Mouse (Mus musculus): ENCODE data around the gene Pdf. TPM values are rescaled to one million over a fixed set of nuclear protein-coding genes. Genes with fewer than 3 reads are reported as not detected.
"Not testable (repeated sequence)": the region's sequence is repeated elsewhere in the genome, so short reads cannot be mapped to it uniquely, and the experiment has no call there.

The Pdf gene
- total and polyA plus RNA-seq, 3 experiments: 56.0 to 64.8 (median 60.6) TPM

DNA sequence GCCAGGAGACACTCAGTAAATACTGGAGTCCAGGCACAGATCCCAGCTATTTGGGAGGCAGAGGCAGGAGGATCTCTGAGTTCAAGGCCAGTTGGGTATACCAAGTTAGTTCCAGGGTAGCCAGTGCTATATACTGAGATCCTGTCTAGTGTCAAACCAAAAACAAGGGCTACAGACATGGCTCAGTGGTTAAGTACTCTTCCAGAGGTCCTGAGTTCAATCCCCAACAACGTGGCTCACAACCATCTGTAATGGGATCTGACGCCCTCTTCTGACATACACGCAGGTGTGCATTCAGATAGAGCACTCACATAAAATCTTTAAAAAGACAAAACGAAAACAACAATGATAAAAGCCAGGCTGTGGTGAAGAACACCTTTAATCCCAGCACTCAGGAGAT, 1.1 kb upstream of the Pdf start:
- TF ChIP-seq POLR2A (IDR thresholded peaks at IDR 0.05; ENCODE audit: insufficient read depth, low read depth, low read length) (no peak), EP300 (IDR thresholded peaks at IDR 0.05; ENCODE audit: insufficient read depth, low read depth, low read length) (no peak), CTCF (IDR thresholded peaks at IDR 0.05) (no peak)
- peaks cover 13% of the 10 kb centered on the region for H3K36me3 ChIP-seq (ENCODE audit: control insufficient read depth, insufficient read depth, low read length)
- H3K4me1 ChIP-seq (ENCODE audit: control insufficient read depth, insufficient read depth, low read length): peaks cover 5% of the 10 kb centered on the region
- DNase-seq: no peak
- H3K79me2 ChIP-seq (replicated peaks; ENCODE audit: control insufficient read depth, insufficient read depth, low read length): no peaks in the 10 kb centered on the region
- intact Hi-C loops (cut with DNase I): no loop called here
- H3K9ac ChIP-seq (ENCODE audit: low read depth, low read length): no peak overlapping the region
- WGBS: 92% methylated on average over 4 of the region's 4 CpGs
- no peaks in the 10 kb centered on the region for H3K27me3 ChIP-seq (ENCODE audit: control insufficient read depth, insufficient read depth, low read length)
- no peak overlapping the region for H3K4me3 ChIP-seq
- H3K27ac ChIP-seq: no peak overlapping the region

- Histone ChIP-seq H3K27me3 (ENCODE audit: control insufficient read depth, insufficient read depth, low read length) (no peaks in the 10 kb centered on the region), H3K79me2 (replicated peaks; ENCODE audit: control insufficient read depth, insufficient read depth, low read length) (no peaks in the 10 kb centered on the region), H3K4me3 (no peak overlapping the region), H3K9ac (ENCODE audit: low read depth, low read length) (no peak overlapping the region), H3K27ac (no peak overlapping the region; the same call in 1 of the 2 replicates), H3K36me3 (ENCODE audit: control insufficient read depth, insufficient read depth, low read length) (peaks cover 13% of the 10 kb centered on the region), H3K4me1 (ENCODE audit: control insufficient read depth, insufficient read depth, low read length) (peaks cover 5% of the 10 kb centered on the region)
- no peak for TF ChIP-seq EP300 (IDR thresholded peaks at IDR 0.05; ENCODE audit: insufficient read depth, low read depth, low read length)
- no peak for TF ChIP-seq POLR2A (IDR thresholded peaks at IDR 0.05; ENCODE audit: insufficient read depth, low read depth, low read length)
- intact Hi-C loops (cut with DNase I): no loop called here
- DNase-seq: peak in 1 of 2 experiments; percentile 25
- WGBS: 30% methylated on average over 5 of the region's 5 CpGs
Measured at GRCm38 (mm10) chr8:107046976-107047375, 1.4 kb downstream of the Pdf start.

- Histone ChIP-seq H3K27ac (no peak overlapping the region), H3K9ac (ENCODE audit: low read depth, low read length) (no peak overlapping the region), H3K27me3 (ENCODE audit: control insufficient read depth, insufficient read depth, low read length) (no peaks in the 10 kb centered on the region), H3K79me2 (replicated peaks; ENCODE audit: control insufficient read depth, insufficient read depth, low read length) (no peaks in the 10 kb centered on the region; the same call in 1 of the 2 replicates), H3K4me3 (no peak overlapping the region), H3K36me3 (ENCODE audit: control insufficient read depth, insufficient read depth, low read length) (peaks cover 13% of the 10 kb centered on the region), H3K4me1 (ENCODE audit: control insufficient read depth, insufficient read depth, low read length) (peaks cover 5% of the 10 kb centered on the region)
- no peak for DNase-seq
- intact Hi-C loops (cut with DNase I): no loop called here
- WGBS: 83% methylated on average over 6 of the region's 6 CpGs
- TF ChIP-seq POLR2A (IDR thresholded peaks at IDR 0.05; ENCODE audit: insufficient read depth, low read depth, low read length) (no peak), CTCF (IDR thresholded peaks at IDR 0.05) (no peak), EP300 (IDR thresholded peaks at IDR 0.05; ENCODE audit: insufficient read depth, low read depth, low read length) (no peak)
Measured at GRCm38 (mm10) chr8:107045478-107045877, 2.9 kb downstream of the Pdf start.

- WGBS: 70% methylated on average over 7 of the region's 7 CpGs
- H3K4me3 ChIP-seq: no peak overlapping the region
- DNase-seq: no peak
- peaks cover 5% of the 10 kb centered on the region for H3K4me1 ChIP-seq (ENCODE audit: control insufficient read depth, insufficient read depth, low read length)
- no peaks in the 10 kb centered on the region; the same call in 1 of the 2 replicates for H3K79me2 ChIP-seq (replicated peaks; ENCODE audit: control insufficient read depth, insufficient read depth, low read length)
- H3K27ac ChIP-seq: no peak overlapping the region
- H3K36me3 ChIP-seq (ENCODE audit: control insufficient read depth, insufficient read depth, low read length): peaks cover under 1% of the 10 kb centered on the region
- H3K27me3 ChIP-seq (ENCODE audit: control insufficient read depth, insufficient read depth, low read length): no peaks in the 10 kb centered on the region
- TF ChIP-seq CTCF (IDR thresholded peaks at IDR 0.05) (no peak), POLR2A (IDR thresholded peaks at IDR 0.05; ENCODE audit: insufficient read depth, low read depth, low read length) (no peak), EP300 (IDR thresholded peaks at IDR 0.05; ENCODE audit: insufficient read depth, low read depth, low read length) (no peak)
- H3K9ac ChIP-seq (ENCODE audit: low read depth, low read length): no peak overlapping the region
- intact Hi-C loops (cut with DNase I): no loop called here
Measured at GRCm38 (mm10) chr8:107040632-107041031, 7.8 kb downstream of the Pdf start.

DNA sequence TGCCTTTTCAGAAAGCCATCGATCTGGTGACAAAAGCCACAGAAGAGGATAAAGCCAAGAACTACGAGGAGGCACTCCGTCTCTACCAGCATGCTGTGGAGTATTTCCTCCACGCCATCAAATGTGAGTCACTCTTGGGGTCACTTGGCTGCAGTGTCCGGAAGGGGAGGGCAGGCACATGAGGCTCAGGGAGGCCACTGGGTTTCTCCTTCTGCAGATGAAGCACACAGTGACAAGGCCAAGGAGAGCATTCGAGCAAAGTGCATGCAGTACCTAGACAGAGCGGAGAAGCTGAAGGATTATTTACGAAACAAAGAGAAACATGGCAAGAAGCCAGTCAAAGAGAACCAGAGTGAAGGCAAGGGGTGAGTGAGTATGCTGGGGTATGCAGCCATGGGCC, 11.8 kb downstream of the Pdf start:
- Histone ChIP-seq H3K4me3 (no peak overlapping the region), H3K27me3 (ENCODE audit: control insufficient read depth, insufficient read depth, low read length) (no peaks in the 10 kb centered on the region), H3K9ac (ENCODE audit: low read depth, low read length) (no peak overlapping the region), H3K4me1 (ENCODE audit: control insufficient read depth, insufficient read depth, low read length) (peaks cover 7% of the 10 kb centered on the region), H3K27ac (no peak overlapping the region), H3K36me3 (ENCODE audit: control insufficient read depth, insufficient read depth, low read length) (no peaks in the 10 kb centered on the region; the same call in 1 of the 2 replicates), H3K79me2 (replicated peaks; ENCODE audit: control insufficient read depth, insufficient read depth, low read length) (peaks cover 2% of the 10 kb centered on the region; the same call in 1 of the 2 replicates)
- 39% methylated on average over 8 of the region's 8 CpGs for WGBS
- peak in 1 of 2 experiments; percentile 25 for DNase-seq
- TF ChIP-seq EP300 (IDR thresholded peaks at IDR 0.05; ENCODE audit: insufficient read depth, low read depth, low read length): no peak
- no peak for TF ChIP-seq CTCF (IDR thresholded peaks at IDR 0.05)
- no peak for TF ChIP-seq POLR2A (IDR thresholded peaks at IDR 0.05; ENCODE audit: insufficient read depth, low read depth, low read length)
- intact Hi-C loops (cut with DNase I): no loop called here

GRCm38 (mm10) chr8:107035641-107036040, 12.8 kb downstream of the Pdf start:
- no peak overlapping the region for H3K4me3 ChIP-seq
- peaks cover 7% of the 10 kb centered on the region for H3K4me1 ChIP-seq (ENCODE audit: control insufficient read depth, insufficient read depth, low read length)
- intact Hi-C loops (cut with DNase I): no loop called here
- H3K36me3 ChIP-seq (ENCODE audit: control insufficient read depth, insufficient read depth, low read length): no peaks in the 10 kb centered on the region; the same call in 1 of the 2 replicates
- TF ChIP-seq POLR2A (IDR thresholded peaks at IDR 0.05; ENCODE audit: insufficient read depth, low read depth, low read length): no peak
- no peak for TF ChIP-seq CTCF (IDR thresholded peaks at IDR 0.05)
- TF ChIP-seq EP300 (IDR thresholded peaks at IDR 0.05; ENCODE audit: insufficient read depth, low read depth, low read length): no peak
- no peaks in the 10 kb centered on the region for H3K27me3 ChIP-seq (ENCODE audit: control insufficient read depth, insufficient read depth, low read length)
- H3K79me2 ChIP-seq (replicated peaks; ENCODE audit: control insufficient read depth, insufficient read depth, low read length): peaks cover 2% of the 10 kb centered on the region; the same call in 1 of the 2 replicates
- H3K27ac ChIP-seq: no peak overlapping the region
- WGBS: 88% methylated on average over 3 of the region's 3 CpGs
- no peak for DNase-seq
- no peak overlapping the region for H3K9ac ChIP-seq (ENCODE audit: low read depth, low read length)

DNA sequence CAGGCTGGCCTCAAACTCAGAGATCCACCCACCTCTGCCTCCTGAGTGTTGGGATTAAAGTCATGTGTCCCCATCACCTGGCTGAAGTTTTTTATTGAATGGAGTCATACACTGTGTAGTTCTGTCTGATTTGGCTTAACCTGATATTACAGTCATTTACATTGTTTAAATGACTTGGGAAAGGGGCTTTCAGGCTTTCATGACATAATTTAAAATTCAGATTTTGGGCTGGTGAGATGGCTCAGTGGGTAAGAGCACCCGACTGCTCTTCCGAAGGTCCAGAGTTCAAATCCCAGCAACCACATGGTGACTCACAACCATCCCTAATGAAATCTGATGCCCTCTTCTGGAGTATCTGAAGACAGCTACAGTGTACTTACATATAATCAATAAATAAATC, 14.8 kb downstream of the Pdf start:
- H3K9ac ChIP-seq (ENCODE audit: low read depth, low read length); H3K4me1 ChIP-seq (ENCODE audit: control insufficient read depth, insufficient read depth, low read length); DNase-seq; H3K27ac ChIP-seq; H3K79me2 ChIP-seq (replicated peaks; ENCODE audit: control insufficient read depth, insufficient read depth, low read length); H3K27me3 ChIP-seq (ENCODE audit: control insufficient read depth, insufficient read depth, low read length); H3K36me3 ChIP-seq (ENCODE audit: control insufficient read depth, insufficient read depth, low read length); intact Hi-C loops (cut with DNase I); H3K4me3 ChIP-seq: not testable (repeated sequence)
- 95% methylated on average over 2 of the region's 2 CpGs for WGBS

All from heart, adult 2 months (tissue).